Mouse (Mus musculus) adrenal gland (tissue): ENCODE measurements around the gene Clcn1.

Experiments used
- intact Hi-C: fragments of 180-260 bp; cut with DNase I; formaldehyde crosslinking; loops from one replicate; pipeline ENCODE4 v1.15.1; 2025

Clcn1 gene

GRCm38 (mm10) chr6:42362974-42363373, 76.5 kb downstream of the Clcn1 start:
- intact Hi-C loops = no loop called here

- intact Hi-C loops = no loop called here
Observed at GRCm38 (mm10) chr6:42364066-42364465, 77.6 kb downstream of the Clcn1 start.

- intact Hi-C loops = no loop called here
Observed at GRCm38 (mm10) chr6:42364607-42365006, 78.1 kb downstream of the Clcn1 start.

GRCm38 (mm10) chr6:42365215-42365614, 78.7 kb downstream of the Clcn1 start:
- intact Hi-C loops = no loop called here
